Mouse (Mus musculus) cerebellum, adult 2 months (tissue): ENCODE measurements around the gene Mtfr1l. TPM values are rescaled to one million over a fixed set of nuclear protein-coding genes. Genes with fewer than 3 reads are reported as not detected.

Experiments
- DNase-seq, 2 experiments: peaks; one replicate each; pipeline ENCODE4 v3.0.0; 2021
- H3K27ac ChIP-seq: fragments of 200-500 bp; 2 replicates; pipeline ENCODE4 v1.5.1; 2012; ENCODE audit warnings: low read length, control low read depth, inconsistent platforms; ENCODE audit not compliant: insufficient read depth
- H3K27me3 ChIP-seq: fragments of 200-500 bp; 2 replicates; pipeline ENCODE4 v1.6.1; 2012; ENCODE audit warnings: inconsistent platforms, mild to moderate bottlenecking, low read length, moderate library complexity; ENCODE audit not compliant: control insufficient read depth, insufficient read depth
- H3K4me1 ChIP-seq: fragments of 200-500 bp; 2 replicates; pipeline ENCODE4 v1.6.1; 2011; ENCODE audit warnings: low read length; ENCODE audit not compliant: control insufficient read depth, insufficient read depth
- H3K4me3 ChIP-seq: fragments of 200-500 bp; replicated peaks from 2 replicates; pipeline ENCODE3; 2011; ENCODE audit warnings: mild to moderate bottlenecking, low read depth, low read length, control low read depth; ENCODE audit not compliant: insufficient read depth
- CTCF ChIP-seq: fragments of 200-500 bp; IDR thresholded peaks from 2 replicates; pipeline ENCODE4 v1.5.1; 2011; ENCODE audit warnings: low read depth, mild to moderate bottlenecking, control low read depth, low read length, moderate library complexity, borderline replicate concordance; ENCODE audit not compliant: insufficient read depth
- POLR2A ChIP-seq: fragments of 200-500 bp; IDR thresholded peaks from 2 replicates; pipeline ENCODE4 v1.6.1; 2011; ENCODE audit warnings: low read length, control low read depth, borderline replicate concordance; ENCODE audit not compliant: insufficient read depth
- WGBS: fragments of 180-500 bp; shearing (Covaris S2); methylation state at CpG from one replicate; pipeline ENCODE4 v1.1.7; 2018; 5-methylcytosine and 5-hydroxymethylcytosine counted together
- polyA plus RNA-seq: library from polyadenylated mRNA; depleted of rRNA; stranded (reverse); fragments of >200 nt; gene quantifications from 2 replicates; pipeline ENCODE4 v1.2.3, GENCODE M21; 2012

Gene Mtfr1l
- polyA plus RNA-seq, 1 experiment, result 148 TPM

GRCm38 (mm10) chr4:134538997-134539580 is 3.9 kb upstream of the Mtfr1l start:
- WGBS, result 13% methylated on average over 10 of the region's 10 CpGs
- H3K27ac ChIP-seq, result peak overlapping the region; percentile 28; the same call in 1 of the 2 replicates

GRCm38 (mm10) chr4:134535787-134536151 is 582 bp upstream of the Mtfr1l start:
- H3K27ac ChIP-seq, result no peak overlapping the region
- no peak for TF ChIP-seq CTCF
- TF ChIP-seq POLR2A, result no peak

More at GRCm38 (mm10) chr4:134538997-134539580, 3.9 kb upstream of the Mtfr1l start:
- TF ChIP-seq POLR2A (no peak), CTCF (no peak)
- Histone ChIP-seq H3K27me3 (no peaks in the 10 kb centered on the region), H3K4me3 (no peak overlapping the region), H3K4me1 (peaks cover 29% of the 10 kb centered on the region)
- peak in 1 of 2 experiments; percentile 48 for DNase-seq

GRCm38 (mm10) chr4:134534124-134534886 is 882 bp downstream of the Mtfr1l start:
- Histone ChIP-seq H3K4me3 (peak overlapping the region; percentile 73), H3K4me1 (peaks cover 15% of the 10 kb centered on the region), H3K27me3 (no peaks in the 10 kb centered on the region), H3K27ac (peak overlapping the region; percentile 69; the same call in 1 of the 2 replicates)
- no peak for TF ChIP-seq CTCF
- no peak for TF ChIP-seq POLR2A
- peak; percentile 51 to 62 for DNase-seq
- WGBS, result under 1% methylated on average over 57 of the region's 57 CpGs

More at GRCm38 (mm10) chr4:134535787-134536151, 582 bp upstream of the Mtfr1l start:
- peak overlapping the region; percentile 73 for H3K4me3 ChIP-seq
- peaks cover 29% of the 10 kb centered on the region for H3K4me1 ChIP-seq
- peak in 1 of 2 experiments; percentile 51 for DNase-seq
- 1% methylated on average over 8 of the region's 8 CpGs for WGBS
- H3K27me3 ChIP-seq, result no peaks in the 10 kb centered on the region

GRCm38 (mm10) chr4:134533421-134533820 is 1.8 kb downstream of the Mtfr1l start:
- Histone ChIP-seq H3K27me3 (no peaks in the 10 kb centered on the region), H3K4me1 (peaks cover 6% of the 10 kb centered on the region; the same call in 1 of the 2 replicates), H3K4me3 (no peak overlapping the region), H3K27ac (no peak overlapping the region)
- no peak for TF ChIP-seq POLR2A
- no peak for DNase-seq
- 80% methylated on average over 4 of the region's 4 CpGs for WGBS

- TF ChIP-seq CTCF (no peak), POLR2A (no peak)
- 79% methylated on average over 4 of the region's 4 CpGs for WGBS
- DNase-seq, result no peak
These were observed 2.3 kb downstream of the Mtfr1l start for GRCm38 (mm10) chr4:134532928-134533327.

GRCm38 (mm10) chr4:134526220-134526619 is 9.0 kb downstream of the Mtfr1l start:
- no peak for DNase-seq
- Histone ChIP-seq H3K27ac (no peak overlapping the region), H3K27me3 (no peaks in the 10 kb centered on the region), H3K4me1 (0 out of 2 replicates have a peak, but pooled peaks cover 8% of the 10 kb centered on the region), H3K4me3 (no peak overlapping the region)
- TF ChIP-seq CTCF, result no peak
- TF ChIP-seq POLR2A, result no peak
- WGBS, result 82% methylated on average over 5 of the region's 5 CpGs

More at GRCm38 (mm10) chr4:134532928-134533327, 2.3 kb downstream of the Mtfr1l start:
- Histone ChIP-seq H3K4me1 (peaks cover 4% of the 10 kb centered on the region; the same call in 1 of the 2 replicates), H3K4me3 (no peak overlapping the region), H3K27me3 (no peaks in the 10 kb centered on the region), H3K27ac (no peak overlapping the region)

GRCm38 (mm10) chr4:134525806-134526205 is 9.4 kb downstream of the Mtfr1l start:
- no peak overlapping the region for H3K4me3 ChIP-seq
- 0 out of 2 replicates have a peak, but pooled peaks cover 8% of the 10 kb centered on the region for H3K4me1 ChIP-seq
- WGBS, result 67% methylated on average over 5 of the region's 5 CpGs
- no peak overlapping the region for H3K27ac ChIP-seq
- DNase-seq, result no peak
- H3K27me3 ChIP-seq, result no peaks in the 10 kb centered on the region
- TF ChIP-seq POLR2A, result no peak
- no peak for TF ChIP-seq CTCF

GRCm38 (mm10) chr4:134523447-134523846 is 11.7 kb downstream of the Mtfr1l start:
- Histone ChIP-seq H3K27me3 (no peaks in the 10 kb centered on the region), H3K4me3 (no peak overlapping the region), H3K27ac (no peak overlapping the region), H3K4me1 (0 out of 2 replicates have a peak, but pooled peaks cover 10% of the 10 kb centered on the region)
- no peak for DNase-seq
- TF ChIP-seq POLR2A (no peak), CTCF (no peak)
- 85% methylated on average over 4 of the region's 4 CpGs for WGBS
